Mouse (Mus musculus): ENCODE data around the gene Prx. TPM values are rescaled to one million over a fixed set of nuclear protein-coding genes. Genes with fewer than 3 reads are reported as not detected.

The Prx gene
- total and polyA plus RNA-seq, 3 experiments = 0.17 to 0.41 (median 0.21) TPM

DNA sequence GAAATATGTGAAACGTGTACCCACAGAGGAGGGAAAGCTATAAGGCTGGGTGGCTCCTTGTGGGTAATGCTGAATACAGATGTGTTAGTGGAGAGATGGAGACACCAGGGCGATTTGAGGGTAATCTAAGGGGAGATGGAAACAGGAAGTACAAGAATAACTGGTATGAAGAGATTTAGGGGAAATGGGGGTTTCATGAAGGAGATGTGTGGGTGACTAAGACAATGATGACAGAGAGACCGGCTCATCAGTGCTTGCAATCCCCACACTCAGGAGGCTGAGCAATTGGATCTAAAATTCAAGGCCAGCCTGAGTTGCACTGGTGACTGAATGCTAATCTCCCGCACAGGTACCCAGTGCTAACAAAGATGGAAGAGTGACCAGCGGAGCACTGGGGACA lies 52.9 kb downstream of the Prx start:
- in situ Hi-C loops (cut with MboI; ENCODE audit: low pct_ligation_motif_present, low pct_unique_long_range_greater_than_20kb, low sequenced_read_pairs) (no loop called here), dilution Hi-C loops (cut with MboI; ENCODE audit: extremely low pct_ligation_motif_present, extremely low pct_unique_long_range_greater_than_20kb, low sequenced_read_pairs) (no loop called here)
- H3K27ac ChIP-seq (ENCODE audit: insufficient read depth, low read depth) = no peak overlapping the region

DNA sequence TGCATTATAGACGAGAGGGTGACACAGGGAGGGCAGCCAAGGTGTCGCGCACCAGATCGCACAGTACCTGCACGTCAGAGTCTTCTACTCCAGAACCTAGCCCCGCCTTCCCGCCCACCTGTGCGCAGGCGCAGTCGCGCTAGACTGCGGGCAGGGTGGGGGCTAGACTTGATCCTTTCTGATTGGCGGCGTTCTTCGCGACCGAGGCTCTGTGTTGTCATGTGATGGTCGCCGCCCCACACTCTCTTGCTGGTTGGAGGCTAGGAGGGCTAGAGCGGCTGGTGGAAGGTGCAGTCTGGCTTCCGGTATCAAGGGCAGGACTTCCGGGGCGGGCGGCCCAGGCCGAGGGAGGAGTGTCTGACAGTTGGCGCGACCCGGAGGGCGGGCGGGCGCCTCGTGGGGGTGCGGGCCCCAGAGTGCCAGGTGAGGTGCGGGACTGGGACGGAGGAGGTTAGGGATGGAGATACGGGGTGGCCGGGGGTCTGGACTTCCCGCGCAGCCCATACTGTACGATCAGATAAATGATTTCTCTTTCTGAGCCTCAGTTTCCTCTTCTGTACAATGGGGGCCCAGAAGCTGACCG lies 53.9 kb downstream of the Prx start, which contains the start of the genes Pld3 and 2310022A10Rik:
Gene Pld3 (minus strand): TSS at position 288 of the 583 bp plus-strand sequence.
Gene 2310022A10Rik (plus strand): TSS at position 303 of the 583 bp plus-strand sequence.
- Histone ChIP-seq H3K36me3 (replicated peaks in 1 of 2; ENCODE audit: control insufficient read depth in 1 of 2, insufficient read depth in 1 of 2, low read length in 1 of 2) (peaks cover 8 to 21% of the 10 kb centered on the region in 2 experiments), H3K79me2 (replicated peaks; ENCODE audit: control insufficient read depth, extremely low read depth, insufficient read depth, poor library complexity, severe bottlenecking) (peaks cover 11% of the 10 kb centered on the region), H3K27me3 (replicated peaks) (no peaks in the 10 kb centered on the region), H3K9me3 (replicated peaks; ENCODE audit: low read length) (no peaks in the 10 kb centered on the region), H3K9ac (ENCODE audit: insufficient read depth, low read depth) (peak within 1 kb of the TSS; percentile 87), H3K4me2 (ENCODE audit: insufficient read depth, low read depth, poor library complexity, severe bottlenecking) (peak within 1 kb of the TSS; percentile 80), H3K4me1 (ENCODE audit: control insufficient read depth in 1 of 2, insufficient read depth in 2 of 2) (peaks cover 2 to 30% of the 10 kb centered on the region in 2 experiments; a peak in 3 of 4 replicates), H3K27ac (ENCODE audit: insufficient read depth, low read depth) (no peak within 1 kb of the TSS), H3K4me3 (replicated peaks in 1 of 3; ENCODE audit: low read depth in 2 of 3, low read length in 2 of 3, poor library complexity in 1 of 3) (peak within 1 kb of the TSS; percentile 66 to 90 (median 75))
- dilution Hi-C loops (cut with MboI; ENCODE audit: extremely low pct_ligation_motif_present, extremely low pct_unique_long_range_greater_than_20kb, low sequenced_read_pairs) = no loop called here
- in situ Hi-C loops (cut with MboI; ENCODE audit: low pct_ligation_motif_present, low pct_unique_long_range_greater_than_20kb, low sequenced_read_pairs) = no loop called here
- peak; percentile 98 for DNase-seq (ENCODE audit: extremely low read depth)
- peak; percentile 57; the same call in 1 of the 2 replicates for TF ChIP-seq MAX (IDR thresholded peaks at IDR 0.05; ENCODE audit: low read length)
- peak; percentile 56; the same call in 1 of the 2 replicates for TF ChIP-seq TBP (conservative IDR thresholded peaks at IDR 0.05; ENCODE audit: low read depth, low read length)
- peak; percentile 88 for TF ChIP-seq MAZ (IDR thresholded peaks at IDR 0.05; ENCODE audit: low read depth, low read length)
- peak; percentile 33; the same call in 1 of the 2 replicates for TF ChIP-seq GABPA (IDR thresholded peaks at IDR 0.05; ENCODE audit: insufficient replicate concordance, low read depth, low read length)
- TF ChIP-seq RCOR1 (conservative IDR thresholded peaks at IDR 0.05; ENCODE audit: low read depth, low read length) = no peak
- no peak for TF ChIP-seq SMC3 (IDR thresholded peaks at IDR 0.05; ENCODE audit: low read depth, low read length)
- TF ChIP-seq NRF1 (IDR thresholded peaks at IDR 0.05; ENCODE audit: low read depth, low read length) = peak; percentile 93
- TF ChIP-seq SIN3A (IDR thresholded peaks at IDR 0.05; ENCODE audit: low read length) = peak; percentile 83
- TF ChIP-seq POLR2AphosphoS2 (IDR thresholded peaks at IDR 0.05; ENCODE audit: low read depth, low read length) = no peak
- no peak for TF ChIP-seq JUND (conservative IDR thresholded peaks at IDR 0.05; ENCODE audit: low read depth, low read length)
- TF ChIP-seq IRF4 (IDR thresholded peaks at IDR 0.05; ENCODE audit: low read depth, low read length) = no peak
- peak; percentile 87 for TF ChIP-seq USF1 (IDR thresholded peaks at IDR 0.05; ENCODE audit: low read depth, low read length)
- no peak for TF ChIP-seq EP300 (IDR thresholded peaks at IDR 0.05; ENCODE audit: low read length)
- peak; percentile 84 for TF ChIP-seq NELFE (IDR thresholded peaks at IDR 0.05; ENCODE audit: low read depth, low read length)
- peak; percentile 91 for TF ChIP-seq ELF1 (IDR thresholded peaks at IDR 0.05; ENCODE audit: low read depth, low read length)
- no peak for TF ChIP-seq PAX5 (IDR thresholded peaks at IDR 0.05; ENCODE audit: low read length)
- no peak for TF ChIP-seq RAD21 (IDR thresholded peaks at IDR 0.05; ENCODE audit: low read depth, low read length)
- TF ChIP-seq JUN (IDR thresholded peaks at IDR 0.05; ENCODE audit: insufficient read depth, low read depth, low read length) = no peak
- no peak for TF ChIP-seq CHD1 (IDR thresholded peaks at IDR 0.05; ENCODE audit: low read depth, low read length)
- no peak for TF ChIP-seq ZKSCAN1 (IDR thresholded peaks at IDR 0.05; ENCODE audit: borderline replicate concordance, low read depth, low read length)
- TF ChIP-seq TCF12 (IDR thresholded peaks at IDR 0.05; ENCODE audit: low read depth, low read length) = peak; percentile 86
- peak; percentile 50; the same call in 1 of the 2 replicates for TF ChIP-seq MXI1 (IDR thresholded peaks at IDR 0.05; ENCODE audit: low read depth, low read length)
- no peak for TF ChIP-seq BHLHE40 (IDR thresholded peaks at IDR 0.05; ENCODE audit: low read depth, low read length)
- no peak for TF ChIP-seq E2F4 (IDR thresholded peaks at IDR 0.05; ENCODE audit: insufficient replicate concordance, low read depth, low read length)
- peak; percentile 94 for TF ChIP-seq POLR2A (IDR thresholded peaks at IDR 0.05; ENCODE audit: low read depth, low read length)
- TF ChIP-seq HCFC1 (IDR thresholded peaks at IDR 0.05; ENCODE audit: low read depth, low read length) = peak; percentile 90
- TF ChIP-seq MAFK (IDR thresholded peaks at IDR 0.05; ENCODE audit: insufficient replicate concordance, low read length) = no peak
- no peak for TF ChIP-seq CTCF (conservative IDR thresholded peaks at IDR 0.05 in 1 of 2, IDR thresholded peaks at IDR 0.05 in 1 of 2; ENCODE audit: low read depth in 2 of 2, low read length in 2 of 2)

More for the DNA sequence above, 52.9 kb downstream of the Prx start:
- no peak for DNase-seq (ENCODE audit: extremely low read depth)
- H3K9me3 ChIP-seq (replicated peaks; ENCODE audit: low read length) = no peaks in the 10 kb centered on the region
- H3K4me2 ChIP-seq (ENCODE audit: insufficient read depth, low read depth, poor library complexity, severe bottlenecking) = peak overlapping the region; percentile 29
- peak overlapping the region; percentile 66 to 75 (median 71) for H3K4me3 ChIP-seq (replicated peaks in 1 of 3; ENCODE audit: low read depth in 2 of 3, low read length in 2 of 3, poor library complexity in 1 of 3)
- H3K4me1 ChIP-seq (ENCODE audit: control insufficient read depth in 1 of 2, insufficient read depth in 2 of 2) = peaks cover 2 to 30% of the 10 kb centered on the region in 2 experiments; a peak in 3 of 4 replicates
- peaks cover 8 to 21% of the 10 kb centered on the region in 2 experiments for H3K36me3 ChIP-seq (replicated peaks in 1 of 2; ENCODE audit: control insufficient read depth in 1 of 2, insufficient read depth in 1 of 2, low read length in 1 of 2)
- TF ChIP-seq IRF4 (IDR thresholded peaks at IDR 0.05; ENCODE audit: low read depth, low read length) (no peak), E2F4 (IDR thresholded peaks at IDR 0.05; ENCODE audit: insufficient replicate concordance, low read depth, low read length) (no peak), CHD2 (IDR thresholded peaks at IDR 0.05; ENCODE audit: low read length) (no peak), ZMIZ1 (IDR thresholded peaks at IDR 0.05; ENCODE audit: low read depth, low read length) (no peak), RCOR1 (conservative IDR thresholded peaks at IDR 0.05; ENCODE audit: low read depth, low read length) (no peak), ZNF384 (IDR thresholded peaks at IDR 0.05; ENCODE audit: low read depth, low read length) (no peak), TBP (conservative IDR thresholded peaks at IDR 0.05; ENCODE audit: low read depth, low read length) (no peak), CHD1 (IDR thresholded peaks at IDR 0.05; ENCODE audit: low read depth, low read length) (no peak), ELF1 (IDR thresholded peaks at IDR 0.05; ENCODE audit: low read depth, low read length) (no peak), HCFC1 (IDR thresholded peaks at IDR 0.05; ENCODE audit: low read depth, low read length) (no peak), NELFE (IDR thresholded peaks at IDR 0.05; ENCODE audit: low read depth, low read length) (no peak), SMC3 (IDR thresholded peaks at IDR 0.05; ENCODE audit: low read depth, low read length) (no peak)
- H3K9ac ChIP-seq (ENCODE audit: insufficient read depth, low read depth) = 0 out of 2 replicates have a peak overlapping the region, but pooled peaks have one; percentile 9
- H3K79me2 ChIP-seq (replicated peaks; ENCODE audit: control insufficient read depth, extremely low read depth, insufficient read depth, poor library complexity, severe bottlenecking) = peaks cover 11% of the 10 kb centered on the region
- no peaks in the 10 kb centered on the region for H3K27me3 ChIP-seq (replicated peaks)
